ENCODE assay signal across 8 mouse cellular contexts in the genomic region with DNA sequence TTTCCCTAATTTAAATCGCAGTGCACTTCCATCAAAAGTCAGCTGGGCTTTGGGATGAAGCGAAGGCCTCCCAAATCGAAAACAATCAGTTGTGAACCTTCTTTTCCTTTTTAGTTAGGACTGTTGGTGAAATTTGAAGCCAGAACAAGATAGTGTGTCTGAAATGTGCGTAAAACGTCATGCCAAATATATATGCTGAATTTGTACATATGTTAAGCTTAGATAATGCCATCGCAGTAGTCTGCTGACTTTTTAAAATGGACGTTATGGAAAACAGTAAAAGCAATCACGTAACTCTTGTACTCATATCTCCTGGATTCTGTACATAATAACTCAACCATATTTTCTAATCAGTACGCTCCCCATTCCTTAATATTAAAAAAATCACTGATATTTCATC. TPM values are rescaled to one million over a fixed set of nuclear protein-coding genes. Genes with fewer than 3 reads are reported as not detected.
DNase-seq lines count a peak whose midpoint lies in the region; ATAC-seq lines count a peak whose summit lies in the region.

No protein-coding gene starts in this region.

- 0 out of 2 replicates have a peak, but pooled peaks cover 2% of the 10 kb centered on the region for H3K36me3 ChIP-seq in heart, embryonic 16.5 days (ENCODE audit: control insufficient read depth, insufficient read depth)
- H3K36me3 ChIP-seq in forebrain, embryonic 16.5 days (ENCODE audit: control insufficient read depth, insufficient read depth), result no peaks in the 10 kb centered on the region

- 19% methylated on average over 9 of the region's 9 CpGs for WGBS in heart, embryonic 16.5 days
- WGBS in forebrain, embryonic 16.5 days, result 36% methylated on average over 9 of the region's 9 CpGs

- no peaks in the 10 kb centered on the region for H3K9me3 ChIP-seq in heart, embryonic 16.5 days (replicated peaks; ENCODE audit: control insufficient read depth, low read length)
- no peaks in the 10 kb centered on the region for H3K9me3 ChIP-seq in forebrain, embryonic 16.5 days (ENCODE audit: control insufficient read depth, low read length)

- H3K27me3 ChIP-seq in heart, embryonic 16.5 days (ENCODE audit: control insufficient read depth, insufficient read depth, low read length), result no peaks in the 10 kb centered on the region
- no peaks in the 10 kb centered on the region for H3K27me3 ChIP-seq in forebrain, embryonic 16.5 days (replicated peaks; ENCODE audit: control insufficient read depth, insufficient read depth, low read length)

- peak overlapping the region; percentile 95 for H3K27ac ChIP-seq in heart, embryonic 16.5 days (ENCODE audit: low read length)
- no peak overlapping the region for H3K27ac ChIP-seq in forebrain, embryonic 16.5 days (ENCODE audit: low read length)

- ATAC-seq in heart, embryonic 16.5 days (replicated peaks; ENCODE audit: extremely low read depth, insufficient read depth, low FRiP score), result no peak
- ATAC-seq in forebrain, embryonic 16.5 days, result no peak
- ATAC-seq in megakaryocyte-erythroid progenitor cell, adult 5-6 weeks (replicated peaks; ENCODE audit: low FRiP score, low TSS enrichment, poor library complexity, severe bottlenecking), result peak; percentile 56; the same call in 1 of the 2 replicates

- peak overlapping the region; percentile 97 for H3K9ac ChIP-seq in heart, embryonic 16.5 days (ENCODE audit: low read length)
- peak overlapping the region; percentile 95 for H3K9ac ChIP-seq in forebrain, embryonic 16.5 days (replicated peaks; ENCODE audit: low read depth, low read length)

- H3K4me1 ChIP-seq in heart, embryonic 16.5 days (ENCODE audit: control insufficient read depth, insufficient read depth, low read length), result peaks cover 18% of the 10 kb centered on the region
- peaks cover 17% of the 10 kb centered on the region for H3K4me1 ChIP-seq in forebrain, embryonic 16.5 days (replicated peaks; ENCODE audit: control insufficient read depth, insufficient read depth, low read length)

- H3K4me2 ChIP-seq in heart, embryonic 16.5 days (ENCODE audit: low read depth, low read length), result peak overlapping the region; percentile 79
- H3K4me2 ChIP-seq in forebrain, embryonic 16.5 days (ENCODE audit: low read length), result peak overlapping the region; percentile 95

- H3K4me3 ChIP-seq in heart, embryonic 16.5 days (ENCODE audit: low read length), result peak overlapping the region; percentile 86
- peak overlapping the region; percentile 98 for H3K4me3 ChIP-seq in forebrain, embryonic 16.5 days (replicated peaks; ENCODE audit: low read length)

- no peak for DNase-seq in heart, adult 18-20 months
- peak; percentile 59 for DNase-seq in MEL-GATA-1-ER (ENCODE audit: extremely low read depth, low read depth)
- no peak for DNase-seq in ovary, adult 18-20 months (ENCODE audit: low spot score)
- DNase-seq in adipocyte (ENCODE audit: low spot score), result no peak
- no peak for DNase-seq in kidney, postnatal 14 days

RNA-seq across cellular contexts. Expression of a gene that starts 1.2 kb away (rescaled TPM):
- 13.6 and 15.3 TPM in 2 replicates for polyA plus RNA-seq in heart, embryonic 16.5 days (2015; fragmentation: Nextera tagmentation; extraction: Ambion mirVana)
- 10 to 100 TPM; 35.3 to 37.7 TPM for total RNA-seq in heart, adult 18-20 months (2021)
- 18.8 and 21.9 TPM in 2 replicates for polyA plus RNA-seq in forebrain, embryonic 16.5 days (2015; fragmentation: Nextera tagmentation; extraction: Ambion mirVana)
- total RNA-seq in megakaryocyte-erythroid progenitor cell, adult 5-6 weeks (2014; fragmentation: Nextera tagmentation), result 102 and 161 TPM in 2 replicates
- 201 and 208 TPM in 2 replicates for total RNA-seq in megakaryocyte-erythroid progenitor cell, adult 5-6 weeks (2017)
